Mouse (Mus musculus): ENCODE results near the gene Sgo2b.
"Not testable (repeated sequence)": the region's sequence is repeated elsewhere in the genome, so short reads cannot be mapped to it uniquely, and the experiment has no call there.

The Sgo2b gene

GRCm38 (mm10) chr8:63951626-63952377 is at the start of gene Sgo2b:
TSS of gene Sgo2b (minus strand) at chr8:63952248.
- in situ Hi-C loops (cut with MboI; ENCODE audit: unreplicated experiment in 2 of 2), result no loop called here

- in situ Hi-C loops (cut with MboI; ENCODE audit: unreplicated experiment in 2 of 2), result not testable (repeated sequence)
These were observed 18.8 kb upstream of the Sgo2b start for GRCm38 (mm10) chr8:63970612-63971391.

- in situ Hi-C loops (cut with MboI; ENCODE audit: unreplicated experiment in 2 of 2), result no loop called here
These were observed 9.2 kb upstream of the Sgo2b start for GRCm38 (mm10) chr8:63961032-63961785.

- in situ Hi-C loops (cut with MboI; ENCODE audit: unreplicated experiment in 2 of 2), result not testable (repeated sequence)
These were observed 1.8 kb upstream of the Sgo2b start for GRCm38 (mm10) chr8:63953802-63954201.

- in situ Hi-C loops (cut with MboI; ENCODE audit: unreplicated experiment in 2 of 2), result no loop called here
These were observed 18.9 kb downstream of the Sgo2b start for GRCm38 (mm10) chr8:63933171-63933570.

GRCm38 (mm10) chr8:63929301-63930097 is 22.5 kb downstream of the Sgo2b start:
- in situ Hi-C loops (cut with MboI; ENCODE audit: unreplicated experiment in 2 of 2), result no loop called here

- in situ Hi-C loops (cut with MboI; ENCODE audit: unreplicated experiment in 2 of 2), result no loop called here
These were observed 30.6 kb downstream of the Sgo2b start for GRCm38 (mm10) chr8:63921257-63921960.

- in situ Hi-C loops (cut with MboI; ENCODE audit: unreplicated experiment in 2 of 2), result no loop called here
These were observed 57.0 kb downstream of the Sgo2b start for GRCm38 (mm10) chr8:63895096-63895495.

GRCm38 (mm10) chr8:63878353-63878752 is 73.7 kb downstream of the Sgo2b start:
- in situ Hi-C loops (cut with MboI; ENCODE audit: unreplicated experiment in 2 of 2), result loop anchor here (10.0 kb wide), 1 partner anchor 1794 kb away; no protein-coding TSS in a partner anchor

GRCm38 (mm10) chr8:63877393-63877792 is 74.7 kb downstream of the Sgo2b start:
- in situ Hi-C loops (cut with MboI; ENCODE audit: unreplicated experiment in 2 of 2), result loop anchor here (10.0 kb wide), 1 partner anchor 1793 kb away; no protein-coding TSS in a partner anchor

- in situ Hi-C loops (cut with MboI; ENCODE audit: unreplicated experiment in 2 of 2), result loop anchor here (10.0 kb wide), 1 partner anchor 1792 kb away; no protein-coding TSS in a partner anchor
These were observed 75.1 kb downstream of the Sgo2b start for GRCm38 (mm10) chr8:63876949-63877348.

Measured in v-Abl transformed pro-B cells (cell line).